Mouse (Mus musculus): ENCODE data around the gene D630036H23Rik. TPM values are rescaled to one million over a fixed set of nuclear protein-coding genes. Genes with fewer than 3 reads are reported as not detected.

D630036H23Rik gene
- polyA plus RNA-seq, 1 experiment from 2014 or later: 2.1 TPM

Other genes with a start within 250 kb of the D630036H23Rik start
- gene Ankmy2, start 225.1 kb downstream of the D630036H23Rik start, polyA plus RNA-seq (2014; fragmentation: Nextera tagmentation; extraction: Ambion mirVana): 55.4 and 70.3 TPM in 2 replicates
- 541 and 574 TPM in 2 replicates for gene Bzw2, start 224.1 kb downstream of the D630036H23Rik start, polyA plus RNA-seq (2014; fragmentation: Nextera tagmentation; extraction: Ambion mirVana)
- gene Lrrc72, start 128.8 kb downstream of the D630036H23Rik start, polyA plus RNA-seq (2014; fragmentation: Nextera tagmentation; extraction: Ambion mirVana): not detected in 2 replicates
- 11.4 and 11.7 TPM in 2 replicates for gene Sostdc1, start 68.0 kb downstream of the D630036H23Rik start, polyA plus RNA-seq (2014; fragmentation: Nextera tagmentation; extraction: Ambion mirVana)
- 7.2 and 7.5 TPM in 2 replicates for gene Ispd, start 731 bp downstream of the D630036H23Rik start, polyA plus RNA-seq (2014; fragmentation: Nextera tagmentation; extraction: Ambion mirVana)

Measured in forebrain, embryonic 14.5 days (tissue).